In genomic region chr11:99319127-99319526, GRCm38 (mm10) we compare ENCODE assay signal across 38 mouse cellular contexts. TPM values are rescaled to one million over a fixed set of nuclear protein-coding genes. Genes with fewer than 3 reads are reported as not detected.
A peak's percentile ranks its signal among the peaks of the same experiment; 100 is the strongest.
DNase-seq lines count a peak whose midpoint lies in the region; ATAC-seq and TF ChIP-seq lines count a peak whose summit lies in the region.
"Had no signal": no experiment of that assay in that cellular context is flagged by ENCODE, and none has a peak within 500 bp of the region (broad histone marks: within the 10 kb centered on the region; RNA-seq: fewer than 3 reads in every experiment).

No protein-coding gene starts in this region.

- no peak for DNase-seq in heart, adult 9 months (ENCODE audit: low spot score in 2 of 2)
- peak; percentile 26 for DNase-seq in liver, postnatal 0 days
- peak; percentile 16 to 30 for DNase-seq in heart, postnatal 10 days
- no peak for DNase-seq in left cerebral cortex, postnatal 25 days (ENCODE audit: low spot score in 2 of 2)
- DNase-seq: adrenal gland, postnatal 25 days; cerebellum, adult 11-12 months; cerebellum, adult 9-11 months; forebrain, postnatal 0 days; kidney, adult 9 months; kidney, postnatal 10 days; layer of hippocampus, postnatal 36 days; lung, postnatal 14 days; retina, postnatal 1 day; right cerebral cortex, postnatal 14 days; thymus, adult 2 months; thymus, postnatal 36 days had no signal

- no peak overlapping the region for H3K4me3 ChIP-seq in heart, embryonic 13.5 days
- H3K4me3 ChIP-seq in liver, postnatal 0 days (ENCODE audit: low read depth, low read length): no peak overlapping the region
- no peak overlapping the region for H3K4me3 ChIP-seq in liver, embryonic 12.5 days
- H3K4me3 ChIP-seq in stomach, embryonic 16.5 days (replicated peaks; ENCODE audit: low read length): no peak overlapping the region; the same call in 1 of the 2 replicates
- H3K4me3 ChIP-seq: erythroblast, embryonic 14.5 days; forebrain, embryonic 12.5 days; limb, embryonic 10.5 days; limb, embryonic 15.5 days; midbrain, embryonic 10.5 days; midbrain, embryonic 15.5 days; neural tube, embryonic 15.5 days had no signal

- no peak overlapping the region for H3K9ac ChIP-seq in heart, embryonic 13.5 days
- H3K9ac ChIP-seq in liver, postnatal 0 days (replicated peaks): no peak overlapping the region
- H3K9ac ChIP-seq in liver, embryonic 12.5 days: no peak overlapping the region
- H3K9ac ChIP-seq in stomach, embryonic 16.5 days (ENCODE audit: low read length): no peak overlapping the region
- H3K9ac ChIP-seq: forebrain, embryonic 12.5 days; forebrain, postnatal 0 days; hindbrain, embryonic 14.5 days; limb, embryonic 15.5 days; midbrain, embryonic 15.5 days; neural tube, embryonic 15.5 days had no signal

- ATAC-seq in heart, embryonic 13.5 days (ENCODE audit: extremely low read depth, insufficient number of reproducible peaks, low FRiP score, low TSS enrichment): no peak
- ATAC-seq in liver, postnatal 0 days: peak; percentile 56
- no peak for ATAC-seq in liver, embryonic 12.5 days
- no peak; the same call in 1 of the 2 replicates for ATAC-seq in stomach, embryonic 16.5 days (ENCODE audit: insufficient read depth, low FRiP score)
- ATAC-seq: CD4-positive, CD25-positive, alpha-beta regulatory T cell, adult 4 months; forebrain, postnatal 0 days; midbrain, embryonic 15.5 days had no signal

- H3K27ac ChIP-seq in heart, embryonic 13.5 days (replicated peaks): no peak overlapping the region
- H3K27ac ChIP-seq in liver, postnatal 0 days (ENCODE audit: low read depth): 0 out of 2 replicates have a peak overlapping the region, but pooled peaks have one; percentile 22
- H3K27ac ChIP-seq in liver, embryonic 12.5 days: no peak overlapping the region
- no peak overlapping the region for H3K27ac ChIP-seq in stomach, embryonic 16.5 days (ENCODE audit: low read length)
- H3K27ac ChIP-seq: forebrain, embryonic 12.5 days; hindbrain, embryonic 14.5 days; limb, embryonic 10.5 days; limb, embryonic 15.5 days; midbrain, embryonic 10.5 days; midbrain, embryonic 15.5 days; neural tube, embryonic 15.5 days had no signal

- no peaks in the 10 kb centered on the region for H3K9me3 ChIP-seq in heart, embryonic 13.5 days
- H3K9me3 ChIP-seq in liver, postnatal 0 days (ENCODE audit: low read length): no peaks in the 10 kb centered on the region
- no peaks in the 10 kb centered on the region for H3K9me3 ChIP-seq in liver, embryonic 12.5 days (replicated peaks)
- no peaks in the 10 kb centered on the region for H3K9me3 ChIP-seq in stomach, embryonic 16.5 days (replicated peaks; ENCODE audit: control insufficient read depth, low read length)
- H3K9me3 ChIP-seq: forebrain, embryonic 12.5 days; limb, embryonic 10.5 days; limb, embryonic 15.5 days; midbrain, embryonic 10.5 days; midbrain, embryonic 15.5 days; neural tube, embryonic 15.5 days had no signal

- peak overlapping the region; percentile 40; the same call in 1 of the 2 replicates for H3K4me2 ChIP-seq in heart, embryonic 13.5 days
- H3K4me2 ChIP-seq in liver, postnatal 0 days (ENCODE audit: low read depth, low read length): peak overlapping the region; percentile 38; the same call in 1 of the 2 replicates
- H3K4me2 ChIP-seq in liver, embryonic 12.5 days: no peak overlapping the region
- peak overlapping the region; percentile 29; the same call in 1 of the 2 replicates for H3K4me2 ChIP-seq in stomach, embryonic 16.5 days (ENCODE audit: low read depth, low read length)
- H3K4me2 ChIP-seq: forebrain, embryonic 12.5 days; hindbrain, embryonic 14.5 days; limb, embryonic 15.5 days; midbrain, embryonic 15.5 days; neural tube, embryonic 15.5 days had no signal

- intact Hi-C loops in heart, postnatal 10 days (cut with DNase I): no loop called here
- intact Hi-C loops in left cerebral cortex, postnatal 25 days (cut with DNase I): no loop called here

- TF ChIP-seq EP300 in liver, postnatal 0 days (IDR thresholded peaks at IDR 0.05; ENCODE audit: low read depth): no peak

- H3K27me3 ChIP-seq in heart, embryonic 13.5 days (replicated peaks): peaks cover 11% of the 10 kb centered on the region; the same call in 1 of the 2 replicates
- no peaks in the 10 kb centered on the region for H3K27me3 ChIP-seq in liver, postnatal 0 days (ENCODE audit: insufficient read depth, low read length)
- 0 out of 2 replicates have a peak, but pooled peaks cover 3% of the 10 kb centered on the region for H3K27me3 ChIP-seq in liver, embryonic 12.5 days (replicated peaks)
- no peaks in the 10 kb centered on the region; the same call in 1 of the 2 replicates for H3K27me3 ChIP-seq in stomach, embryonic 16.5 days (ENCODE audit: control insufficient read depth, insufficient read depth, low read length)
- H3K27me3 ChIP-seq: forebrain, embryonic 12.5 days; limb, embryonic 15.5 days; midbrain, embryonic 15.5 days; neural tube, embryonic 15.5 days had no signal

- 40% methylated on average over 9 of the region's 9 CpGs for WGBS in heart, embryonic 13.5 days
- WGBS in liver, postnatal 0 days (ENCODE audit: insufficient replicate concordance): 52% methylated on average over 9 of the region's 9 CpGs
- 61% methylated on average over 9 of the region's 9 CpGs for WGBS in liver, embryonic 12.5 days (ENCODE audit: insufficient replicate concordance)
- 22% methylated on average over 9 of the region's 9 CpGs for WGBS in stomach, embryonic 16.5 days

- H3K36me3 ChIP-seq in heart, embryonic 13.5 days: no peaks in the 10 kb centered on the region
- H3K36me3 ChIP-seq in liver, postnatal 0 days (replicated peaks; ENCODE audit: insufficient read depth, low read length): no peaks in the 10 kb centered on the region
- no peaks in the 10 kb centered on the region for H3K36me3 ChIP-seq in liver, embryonic 12.5 days
- H3K36me3 ChIP-seq in stomach, embryonic 16.5 days (ENCODE audit: control insufficient read depth, insufficient read depth, low read length): no peaks in the 10 kb centered on the region
- H3K36me3 ChIP-seq: forebrain, embryonic 12.5 days; limb, embryonic 10.5 days; limb, embryonic 15.5 days; midbrain, embryonic 10.5 days; midbrain, embryonic 15.5 days; neural tube, embryonic 15.5 days had no signal

- H3K4me1 ChIP-seq in heart, embryonic 13.5 days: 0 out of 2 replicates have a peak, but pooled peaks cover 4% of the 10 kb centered on the region
- no peaks in the 10 kb centered on the region for H3K4me1 ChIP-seq in liver, postnatal 0 days (ENCODE audit: insufficient read depth)
- H3K4me1 ChIP-seq in liver, embryonic 12.5 days: no peaks in the 10 kb centered on the region
- H3K4me1 ChIP-seq in stomach, embryonic 16.5 days (ENCODE audit: control insufficient read depth, insufficient read depth, low read length): peaks cover 3% of the 10 kb centered on the region; the same call in 1 of the 2 replicates
- H3K4me1 ChIP-seq: forebrain, embryonic 12.5 days; limb, embryonic 10.5 days; limb, embryonic 15.5 days; midbrain, embryonic 15.5 days had no signal

- TF ChIP-seq CTCF in liver, postnatal 0 days (IDR thresholded peaks at IDR 0.05; ENCODE audit: low read depth): no peak

RNA-seq across cellular contexts. Expression of gene Krt25, which starts 3.6 kb away (rescaled TPM):
- polyA plus RNA-seq in heart, embryonic 13.5 days (2015; fragmentation: Nextera tagmentation; extraction: Ambion mirVana): 0.08 TPM in 1 of 2 replicates, not detected in the other
- 0.11 and 0.14 TPM in 2 replicates for polyA plus RNA-seq in liver, postnatal 0 days (2015; fragmentation: Nextera tagmentation; extraction: Ambion mirVana)
- not detected in 2 replicates for polyA plus RNA-seq in liver, embryonic 12.5 days (2016; fragmentation: Nextera tagmentation; extraction: Ambion mirVana)
- total RNA-seq in heart, postnatal 10 days (2021): not detected
- 0.06 and 0.22 TPM in 2 replicates for polyA plus RNA-seq in stomach, embryonic 16.5 days (2015; fragmentation: Nextera tagmentation; extraction: Ambion mirVana)
- not detected for total RNA-seq in left cerebral cortex, postnatal 25 days (2021)
- total RNA-seq: adrenal gland, adult 18-20 months; adrenal gland, postnatal 25 days; forebrain, postnatal 0 days; gastrocnemius, adult 8-10 months; hematopoietic stem cell, adult 5-6 weeks; layer of hippocampus, postnatal 36 days; megakaryocyte progenitor cell, adult 5-6 weeks had no signal
- polyA plus RNA-seq: CD4-positive, CD25-positive, alpha-beta regulatory T cell, adult 4 months; erythroblast, embryonic 14.5 days; large intestine, adult 2 months; limb, embryonic 10.5 days; limb, embryonic 15.5 days; liver, embryonic 16.5 days; midbrain, embryonic 10.5 days; small intestine, adult 2 months; stomach, embryonic 14.5 days had no signal

RNA-seq across cellular contexts. Expression of gene Krt26, which starts 18.6 kb away (rescaled TPM):
- polyA plus RNA-seq in heart, embryonic 13.5 days (2015; fragmentation: Nextera tagmentation; extraction: Ambion mirVana): not detected in 2 replicates
- polyA plus RNA-seq in liver, postnatal 0 days (2015; fragmentation: Nextera tagmentation; extraction: Ambion mirVana): not detected in 2 replicates
- not detected in 2 replicates for polyA plus RNA-seq in liver, embryonic 12.5 days (2016; fragmentation: Nextera tagmentation; extraction: Ambion mirVana)
- not detected for total RNA-seq in heart, postnatal 10 days (2021)
- not detected in 2 replicates for polyA plus RNA-seq in stomach, embryonic 16.5 days (2015; fragmentation: Nextera tagmentation; extraction: Ambion mirVana)
- total RNA-seq in left cerebral cortex, postnatal 25 days (2021): not detected
- total RNA-seq: adrenal gland, adult 18-20 months; adrenal gland, postnatal 25 days; gastrocnemius, adult 8-10 months; gastrocnemius, postnatal 4 days; hematopoietic stem cell, adult 5-6 weeks; layer of hippocampus, postnatal 36 days; megakaryocyte progenitor cell, adult 5-6 weeks had no signal
- polyA plus RNA-seq: CD4-positive, CD25-positive, alpha-beta regulatory T cell, adult 4 months; erythroblast, embryonic 14.5 days; forebrain, embryonic 12.5 days; hindbrain, embryonic 14.5 days; large intestine, adult 2 months; limb, embryonic 10.5 days; limb, embryonic 15.5 days; liver, embryonic 16.5 days; small intestine, adult 2 months; stomach, embryonic 14.5 days; thymus, adult 2 months had no signal

RNA-seq across cellular contexts. Expression of gene Krt27, which starts 31.8 kb away (rescaled TPM):
- polyA plus RNA-seq in heart, embryonic 13.5 days (2015; fragmentation: Nextera tagmentation; extraction: Ambion mirVana): not detected in 2 replicates
- not detected in 2 replicates for polyA plus RNA-seq in liver, postnatal 0 days (2015; fragmentation: Nextera tagmentation; extraction: Ambion mirVana)
- not detected in 2 replicates for polyA plus RNA-seq in liver, embryonic 12.5 days (2016; fragmentation: Nextera tagmentation; extraction: Ambion mirVana)
- total RNA-seq in heart, postnatal 10 days (2021): not detected
- 0.15 TPM in 1 of 2 replicates, not detected in the other for polyA plus RNA-seq in stomach, embryonic 16.5 days (2015; fragmentation: Nextera tagmentation; extraction: Ambion mirVana)
- total RNA-seq in left cerebral cortex, postnatal 25 days (2021): not detected
- total RNA-seq: adrenal gland, adult 18-20 months; adrenal gland, postnatal 25 days; forebrain, postnatal 0 days; gastrocnemius, adult 8-10 months; hematopoietic stem cell, adult 5-6 weeks; layer of hippocampus, postnatal 36 days; megakaryocyte progenitor cell, adult 5-6 weeks had no signal
- polyA plus RNA-seq: CD4-positive, CD25-positive, alpha-beta regulatory T cell, adult 4 months; cortical plate, adult 2 months; erythroblast, embryonic 14.5 days; forebrain, embryonic 12.5 days; hindbrain, embryonic 14.5 days; large intestine, adult 2 months; limb, embryonic 10.5 days; limb, embryonic 15.5 days; liver, embryonic 16.5 days; midbrain, embryonic 10.5 days; small intestine, adult 2 months; stomach, embryonic 14.5 days had no signal

RNA-seq across cellular contexts. Expression of gene Krt24, which starts 34.1 kb away (rescaled TPM):
- not detected in 2 replicates for polyA plus RNA-seq in heart, embryonic 13.5 days (2015; fragmentation: Nextera tagmentation; extraction: Ambion mirVana)
- not detected in 2 replicates for polyA plus RNA-seq in liver, postnatal 0 days (2015; fragmentation: Nextera tagmentation; extraction: Ambion mirVana)
- polyA plus RNA-seq in liver, embryonic 12.5 days (2016; fragmentation: Nextera tagmentation; extraction: Ambion mirVana): not detected in 2 replicates
- total RNA-seq in heart, postnatal 10 days (2021): not detected
- not detected in 2 replicates for polyA plus RNA-seq in stomach, embryonic 16.5 days (2015; fragmentation: Nextera tagmentation; extraction: Ambion mirVana)
- not detected for total RNA-seq in left cerebral cortex, postnatal 25 days (2021)
- total RNA-seq: adrenal gland, adult 18-20 months; adrenal gland, postnatal 25 days; forebrain, postnatal 0 days; gastrocnemius, adult 8-10 months; gastrocnemius, postnatal 4 days; hematopoietic stem cell, adult 5-6 weeks; layer of hippocampus, postnatal 36 days; megakaryocyte progenitor cell, adult 5-6 weeks had no signal
- polyA plus RNA-seq: CD4-positive, CD25-positive, alpha-beta regulatory T cell, adult 4 months; cortical plate, adult 2 months; erythroblast, embryonic 14.5 days; forebrain, embryonic 12.5 days; hindbrain, embryonic 14.5 days; large intestine, adult 2 months; liver, embryonic 16.5 days; midbrain, embryonic 10.5 days; midbrain, embryonic 15.5 days; neural tube, embryonic 15.5 days; small intestine, adult 2 months had no signal

RNA-seq across cellular contexts. Expression of gene Krt28, which starts 55.6 kb away (rescaled TPM):
- polyA plus RNA-seq in heart, embryonic 13.5 days (2015; fragmentation: Nextera tagmentation; extraction: Ambion mirVana): 0.20 TPM in 1 of 2 replicates, not detected in the other
- not detected in 2 replicates for polyA plus RNA-seq in liver, postnatal 0 days (2015; fragmentation: Nextera tagmentation; extraction: Ambion mirVana)
- polyA plus RNA-seq in liver, embryonic 12.5 days (2016; fragmentation: Nextera tagmentation; extraction: Ambion mirVana): 0.07 and 0.11 TPM in 2 replicates
- total RNA-seq in heart, postnatal 10 days (2021): not detected
- 0.14 and 0.21 TPM in 2 replicates for polyA plus RNA-seq in stomach, embryonic 16.5 days (2015; fragmentation: Nextera tagmentation; extraction: Ambion mirVana)
- under 1 TPM in 1 of 2 experiments, not detected in 1; 0.34 TPM for total RNA-seq in left cerebral cortex, postnatal 25 days (2021)
- total RNA-seq: adrenal gland, adult 18-20 months; adrenal gland, postnatal 25 days; gastrocnemius, adult 8-10 months; gastrocnemius, postnatal 4 days; hematopoietic stem cell, adult 5-6 weeks; megakaryocyte progenitor cell, adult 5-6 weeks had no signal
- polyA plus RNA-seq: CD4-positive, CD25-positive, alpha-beta regulatory T cell, adult 4 months; erythroblast, embryonic 14.5 days; liver, embryonic 16.5 days; small intestine, adult 2 months; stomach, embryonic 14.5 days; thymus, adult 2 months had no signal

Comparison
In these comparisons a context has a peak if more than half of its experiments do, and no peak if none do; other contexts are left out.
1. DNase-seq: peak in liver, postnatal 0 days (single experiment) and heart, postnatal 10 days (2 of 2); none in heart, adult 9 months (0 of 2) and left cerebral cortex, postnatal 25 days (0 of 2).